Mouse (Mus musculus): Measurements from ENCODE around the gene Ccdc158. TPM values are rescaled to one million over a fixed set of nuclear protein-coding genes. Genes with fewer than 3 reads are reported as not detected.

Gene Ccdc158
- total RNA-seq, 1 experiment from 2014 or later: 9.3 TPM

Other genes with a start within 250 kb of the Ccdc158 start
- 61.3 and 76.1 TPM in 2 replicates for gene Nup54, start 240.1 kb downstream of the Ccdc158 start, total RNA-seq (2017)
- gene Scarb2, start 168.4 kb downstream of the Ccdc158 start, total RNA-seq (2017): 51.3 and 59.4 TPM in 2 replicates
- not detected in 2 replicates for gene Fam47e, start 120.2 kb downstream of the Ccdc158 start, total RNA-seq (2017)
- 1.6 and 2.8 TPM in 2 replicates for gene Stbd1, start 72.2 kb downstream of the Ccdc158 start, total RNA-seq (2017)
- gene Shroom3, start 8.2 kb upstream of the Ccdc158 start, total RNA-seq (2017): 0.13 and 0.15 TPM in 2 replicates

Data from hematopoietic stem cell, adult 5-6 weeks (primary cell).